Mouse (Mus musculus) midbrain, embryonic 13.5 days (tissue): ENCODE data around the gene Prrt4. TPM values are rescaled to one million over a fixed set of nuclear protein-coding genes. Genes with fewer than 3 reads are reported as not detected.

ENCODE experiments used
- ATAC-seq: fragments of 200-750 bp; cut with Nextera tagmentation; 2 replicates; pipeline ENCODE4 v1.8.0; 2017; ENCODE audit warnings: mild to moderate bottlenecking, moderate TSS enrichment, moderate library complexity
- H3K27ac ChIP-seq: fragments of 300-500 bp; sonication (generic); 2 replicates; pipeline ENCODE4 v1.5.1; 2015; ENCODE audit warnings: inconsistent platforms, mild to moderate bottlenecking, moderate library complexity
- H3K27me3 ChIP-seq: fragments of 300-500 bp; sonication (generic); 2 replicates; pipeline ENCODE4 v1.6.1; 2015; ENCODE audit warnings: mild to moderate bottlenecking, inconsistent platforms
- H3K36me3 ChIP-seq: fragments of 300-500 bp; sonication (generic); 2 replicates; pipeline ENCODE4 v1.6.1; 2015; ENCODE audit warnings: mild to moderate bottlenecking, inconsistent platforms
- H3K4me1 ChIP-seq: fragments of 300-500 bp; sonication (generic); replicated peaks from 2 replicates; pipeline ENCODE4 v1.6.1; 2015; ENCODE audit warnings: inconsistent platforms
- H3K4me2 ChIP-seq: fragments of 300-500 bp; sonication (generic); replicated peaks from 2 replicates; pipeline ENCODE4 v1.6.1; 2015; ENCODE audit warnings: moderate library complexity, mild to moderate bottlenecking, inconsistent platforms
- H3K4me3 ChIP-seq: fragments of 300-500 bp; sonication (generic); replicated peaks from 2 replicates; pipeline ENCODE4 v1.5.1; 2015; ENCODE audit warnings: mild to moderate bottlenecking, inconsistent platforms
- H3K9ac ChIP-seq: fragments of 300-500 bp; sonication (generic); replicated peaks from 2 replicates; pipeline ENCODE4 v1.6.1; 2015; ENCODE audit warnings: mild to moderate bottlenecking, inconsistent platforms
- H3K9me3 ChIP-seq: fragments of 300-500 bp; sonication (generic); 2 replicates; pipeline ENCODE4 v1.6.1; 2016; ENCODE audit warnings: mild to moderate bottlenecking, inconsistent platforms
- WGBS: fragments of 180-500 bp; shearing (Covaris S2); methylation state at CpG from one replicate; pipeline ENCODE4 v1.1.7; 2015; 5-methylcytosine and 5-hydroxymethylcytosine counted together
- polyA plus RNA-seq: library from polyadenylated mRNA; unstranded; fragments of >200 nt; fragmentation: Nextera tagmentation; extraction: Ambion mirVana; gene quantifications from 2 replicates; pipeline ENCODE4 v1.2.1, GENCODE M21; 2015

Gene Prrt4
- polyA plus RNA-seq, 1 experiment from 2014 or later, result 3.6 TPM

GRCm38 (mm10) chr6:29195846-29196698 is 16.7 kb upstream of the Prrt4 start:
- Histone ChIP-seq H3K9me3 (no peaks in the 10 kb centered on the region), H3K27me3 (peaks cover 20% of the 10 kb centered on the region; the same call in 1 of the 2 replicates), H3K4me3 (no peak overlapping the region), H3K27ac (no peak overlapping the region), H3K36me3 (peaks cover 8% of the 10 kb centered on the region; the same call in 1 of the 2 replicates), H3K4me2 (no peak overlapping the region), H3K4me1 (peaks cover 25% of the 10 kb centered on the region), H3K9ac (no peak overlapping the region; the same call in 1 of the 2 replicates)
- no peak for ATAC-seq
- 81% methylated on average over 5 of the region's 5 CpGs for WGBS

- 80% methylated on average over 5 of the region's 5 CpGs for WGBS
- H3K27ac ChIP-seq, result no peak overlapping the region
- H3K4me2 ChIP-seq, result no peak overlapping the region
- H3K36me3 ChIP-seq, result no peaks in the 10 kb centered on the region
- no peaks in the 10 kb centered on the region for H3K9me3 ChIP-seq
- H3K9ac ChIP-seq, result no peak overlapping the region
- H3K27me3 ChIP-seq, result peaks cover 15% of the 10 kb centered on the region; the same call in 1 of the 2 replicates
- H3K4me3 ChIP-seq, result no peak overlapping the region
- H3K4me1 ChIP-seq, result peaks cover 25% of the 10 kb centered on the region
- no peak for ATAC-seq
Measured at GRCm38 (mm10) chr6:29195146-29195545, 15.8 kb upstream of the Prrt4 start.

DNA sequence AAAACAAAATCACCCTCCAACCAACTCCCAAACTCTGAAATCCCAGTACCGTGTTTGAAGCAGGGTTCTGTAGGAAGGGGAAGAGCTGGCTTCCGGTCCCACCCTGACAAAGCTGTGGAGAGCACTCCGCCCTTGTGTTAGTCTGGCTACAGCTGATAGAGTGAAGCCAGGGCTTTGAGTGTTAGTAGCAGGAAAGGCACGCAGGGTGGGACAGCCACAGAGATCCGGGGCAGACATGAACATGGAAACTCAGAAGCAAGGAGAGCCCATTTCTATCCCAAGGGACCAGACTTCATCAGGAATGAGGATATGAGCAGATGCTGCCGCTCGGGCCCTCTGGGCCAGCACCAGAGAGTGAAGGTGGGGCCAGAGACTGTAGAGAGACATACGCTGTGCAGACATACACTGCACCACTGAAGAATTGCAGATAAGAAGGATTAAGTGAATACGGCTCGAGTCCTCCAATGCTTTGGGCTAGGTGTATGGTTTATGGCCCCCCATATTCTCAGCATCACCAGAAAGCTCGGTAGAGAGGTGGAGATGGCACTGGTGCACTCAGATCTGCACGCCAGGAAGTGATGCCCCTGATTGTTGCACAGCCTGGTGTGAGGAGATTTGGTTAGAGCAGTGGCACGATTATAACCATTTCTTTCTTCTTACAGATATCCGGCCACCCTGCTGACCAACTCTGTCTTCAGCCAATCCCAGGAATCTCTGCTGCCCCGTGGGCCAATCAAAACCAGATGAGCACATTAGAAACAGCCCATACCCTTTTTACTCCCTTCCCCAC is 14.8 kb upstream of the Prrt4 start:
- Histone ChIP-seq H3K36me3 (no peaks in the 10 kb centered on the region), H3K9ac (no peak overlapping the region), H3K4me3 (no peak overlapping the region), H3K27me3 (peaks cover 8% of the 10 kb centered on the region; the same call in 1 of the 2 replicates), H3K4me2 (no peak overlapping the region), H3K9me3 (no peaks in the 10 kb centered on the region), H3K27ac (no peak overlapping the region), H3K4me1 (peaks cover 21% of the 10 kb centered on the region)
- ATAC-seq, result no peak
- WGBS, result 80% methylated on average over 15 of the region's 15 CpGs

DNA sequence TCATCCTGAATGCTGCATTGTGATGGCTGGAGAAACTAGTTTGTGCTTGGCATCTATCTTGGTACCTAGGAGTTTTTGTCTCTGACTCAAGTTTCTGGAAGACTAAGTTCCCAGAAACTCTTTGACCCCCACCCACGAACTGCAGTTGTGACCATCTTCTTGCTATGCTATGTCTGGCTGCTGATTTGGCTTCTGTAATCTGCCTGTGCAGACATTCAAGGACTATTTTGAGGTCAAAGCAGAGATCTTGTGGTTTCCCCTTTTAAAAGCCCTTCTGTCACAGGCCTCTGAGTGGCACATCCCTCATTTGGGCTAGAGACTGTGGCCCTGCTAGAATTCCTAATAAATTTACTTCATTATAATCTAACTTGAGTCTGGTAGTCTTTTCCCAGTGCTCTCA is 8.6 kb upstream of the Prrt4 start:
- Histone ChIP-seq H3K4me3 (no peak overlapping the region), H3K27me3 (peaks cover 3% of the 10 kb centered on the region; the same call in 1 of the 2 replicates)

GRCm38 (mm10) chr6:29179843-29180242 is 459 bp upstream of the Prrt4 start:
- H3K9me3 ChIP-seq, result no peaks in the 10 kb centered on the region
- H3K4me2 ChIP-seq, result peak overlapping the region; percentile 72
- peak overlapping the region; percentile 78 for H3K27ac ChIP-seq
- no peaks in the 10 kb centered on the region for H3K36me3 ChIP-seq
- WGBS, result 57% methylated on average over 8 of the region's 8 CpGs
- no peak for ATAC-seq
- peaks cover 25% of the 10 kb centered on the region for H3K4me1 ChIP-seq
- peaks cover 54% of the 10 kb centered on the region for H3K27me3 ChIP-seq
- peak overlapping the region; percentile 55 for H3K4me3 ChIP-seq
- H3K9ac ChIP-seq, result peak overlapping the region; percentile 72

More for the DNA sequence above, 8.6 kb upstream of the Prrt4 start:
- Histone ChIP-seq H3K27ac (no peak overlapping the region), H3K9ac (no peak overlapping the region), H3K36me3 (no peaks in the 10 kb centered on the region), H3K4me2 (no peak overlapping the region), H3K9me3 (no peaks in the 10 kb centered on the region), H3K4me1 (peaks cover 5% of the 10 kb centered on the region; the same call in 1 of the 2 replicates)
- no peak for ATAC-seq
- 80% methylated on average over 1 of the region's 1 CpGs for WGBS

- H3K4me1 ChIP-seq, result peaks cover 31% of the 10 kb centered on the region
- H3K27me3 ChIP-seq, result peaks cover 70% of the 10 kb centered on the region
- 11% methylated on average over 16 of the region's 17 CpGs for WGBS
- peak; percentile 74 for ATAC-seq
- H3K4me3 ChIP-seq, result peak overlapping the region; percentile 55
- H3K27ac ChIP-seq, result peak overlapping the region; percentile 78
- H3K4me2 ChIP-seq, result peak overlapping the region; percentile 72
- no peaks in the 10 kb centered on the region for H3K36me3 ChIP-seq
- H3K9me3 ChIP-seq, result no peaks in the 10 kb centered on the region
- peak overlapping the region; percentile 72 for H3K9ac ChIP-seq
Measured at GRCm38 (mm10) chr6:29177901-29178879, 1.2 kb downstream of the Prrt4 start.

DNA sequence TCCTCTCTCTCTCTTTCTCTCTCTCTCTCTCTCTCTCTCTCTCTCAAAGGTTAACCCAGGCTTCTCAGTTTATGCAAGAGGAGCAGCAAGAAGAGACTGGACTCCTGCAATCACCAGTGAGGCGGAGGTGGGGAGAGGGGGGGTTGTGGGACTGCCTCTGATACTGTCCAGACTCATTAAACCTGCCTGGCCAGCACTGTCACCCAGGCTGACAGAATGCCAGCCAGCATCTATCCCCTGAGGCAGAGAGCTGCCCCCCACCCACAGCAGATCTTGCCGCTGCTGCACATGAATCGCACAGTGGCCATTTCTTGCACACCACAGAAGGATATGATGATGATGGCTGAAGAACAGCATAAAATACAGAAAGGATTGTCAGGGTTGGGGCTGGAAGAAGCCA is 4.3 kb downstream of the Prrt4 start:
- Histone ChIP-seq H3K27ac (no peak overlapping the region), H3K36me3 (no peaks in the 10 kb centered on the region), H3K9me3 (no peaks in the 10 kb centered on the region), H3K4me3 (no peak overlapping the region), H3K9ac (no peak overlapping the region), H3K27me3 (peaks cover 86% of the 10 kb centered on the region), H3K4me1 (peaks cover 48% of the 10 kb centered on the region), H3K4me2 (no peak overlapping the region)
- WGBS, result 77% methylated on average over 3 of the region's 3 CpGs
- no peak for ATAC-seq

DNA sequence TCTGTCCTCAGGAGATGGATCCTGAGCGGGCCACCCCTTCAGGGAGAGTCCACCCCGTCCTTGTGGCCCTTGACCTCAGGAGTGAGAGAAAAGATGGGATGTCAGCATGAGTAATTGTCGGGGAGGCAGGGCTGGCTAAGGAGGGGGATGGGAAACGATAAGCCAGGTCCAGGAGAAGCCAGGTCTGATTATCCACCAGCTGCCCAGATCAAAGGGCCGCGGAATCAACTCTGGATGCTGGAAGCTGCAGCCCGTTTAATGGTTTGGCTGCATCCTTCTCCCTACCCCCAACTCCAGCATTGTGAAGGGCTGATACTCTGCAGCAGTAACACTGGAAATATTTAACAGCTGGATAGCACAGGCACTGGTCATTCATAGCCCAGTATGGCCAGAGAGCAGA is 5.0 kb downstream of the Prrt4 start:
- WGBS, result 17% methylated on average over 7 of the region's 7 CpGs
- Histone ChIP-seq H3K9me3 (no peaks in the 10 kb centered on the region), H3K4me3 (no peak overlapping the region), H3K4me2 (no peak overlapping the region), H3K27me3 (peaks cover 87% of the 10 kb centered on the region), H3K36me3 (no peaks in the 10 kb centered on the region), H3K4me1 (peaks cover 49% of the 10 kb centered on the region), H3K9ac (no peak overlapping the region), H3K27ac (no peak overlapping the region)
- no peak for ATAC-seq

- peak overlapping the region; percentile 84 for H3K4me2 ChIP-seq
- H3K27ac ChIP-seq, result no peak overlapping the region
- H3K36me3 ChIP-seq, result no peaks in the 10 kb centered on the region
- ATAC-seq, result peak; percentile 84
- peak overlapping the region; percentile 51 for H3K4me3 ChIP-seq
- peaks cover 37% of the 10 kb centered on the region for H3K4me1 ChIP-seq
- WGBS, result 0% methylated on average over 39 of the region's 40 CpGs
- peak overlapping the region; percentile 74 for H3K9ac ChIP-seq
- H3K9me3 ChIP-seq, result no peaks in the 10 kb centered on the region
- peaks cover 93% of the 10 kb centered on the region for H3K27me3 ChIP-seq
Measured at GRCm38 (mm10) chr6:29170952-29171388, 8.4 kb downstream of the Prrt4 start.

GRCm38 (mm10) chr6:29170063-29170921 is 9.1 kb downstream of the Prrt4 start:
- Histone ChIP-seq H3K9ac (peak overlapping the region; percentile 74), H3K36me3 (no peaks in the 10 kb centered on the region), H3K27me3 (peaks cover 88% of the 10 kb centered on the region), H3K27ac (no peak overlapping the region), H3K9me3 (no peaks in the 10 kb centered on the region), H3K4me3 (peak overlapping the region; percentile 51), H3K4me2 (peak overlapping the region; percentile 84), H3K4me1 (peaks cover 34% of the 10 kb centered on the region)
- under 1% methylated on average over 61 of the region's 63 CpGs for WGBS
- ATAC-seq, result peak; percentile 71
